Mouse (Mus musculus): ENCODE data around the gene Cmas. TPM values are rescaled to one million over a fixed set of nuclear protein-coding genes. Genes with fewer than 3 reads are reported as not detected.

Gene Cmas
- polyA plus RNA-seq, 1 experiment from 2014 or later: 181 TPM

- no peak for ATAC-seq (ENCODE audit: low read depth)
- Histone ChIP-seq H3K4me3 (ENCODE audit: low read depth, low read length) (no peak overlapping the region), H3K27ac (ENCODE audit: low read depth, low read length) (no peak overlapping the region), H3K27me3 (ENCODE audit: control insufficient read depth, insufficient read depth, low read length) (no peaks in the 10 kb centered on the region), H3K36me3 (ENCODE audit: control insufficient read depth, insufficient read depth, low read length) (no peaks in the 10 kb centered on the region), H3K9me3 (ENCODE audit: control insufficient read depth, low read length) (no peaks in the 10 kb centered on the region), H3K4me2 (ENCODE audit: low read depth, low read length) (no peak overlapping the region), H3K4me1 (ENCODE audit: control insufficient read depth, insufficient read depth, low read length) (no peaks in the 10 kb centered on the region), H3K9ac (replicated peaks; ENCODE audit: low read depth, low read length) (no peak overlapping the region)
- 60% methylated on average over 4 of the region's 4 CpGs for WGBS
Observed at GRCm38 (mm10) chr6:142780574-142781033, 24.1 kb downstream of the Cmas start.

GRCm38 (mm10) chr6:142781286-142781685 lies 24.8 kb downstream of the Cmas start:
- 57% methylated on average over 7 of the region's 7 CpGs for WGBS
- Histone ChIP-seq H3K9me3 (ENCODE audit: control insufficient read depth, low read length) (no peaks in the 10 kb centered on the region), H3K9ac (replicated peaks; ENCODE audit: low read depth, low read length) (no peak overlapping the region), H3K4me2 (ENCODE audit: low read depth, low read length) (no peak overlapping the region), H3K27me3 (ENCODE audit: control insufficient read depth, insufficient read depth, low read length) (no peaks in the 10 kb centered on the region), H3K36me3 (ENCODE audit: control insufficient read depth, insufficient read depth, low read length) (no peaks in the 10 kb centered on the region), H3K27ac (ENCODE audit: low read depth, low read length) (no peak overlapping the region), H3K4me3 (ENCODE audit: low read depth, low read length) (no peak overlapping the region), H3K4me1 (ENCODE audit: control insufficient read depth, insufficient read depth, low read length) (no peaks in the 10 kb centered on the region)
- peak; percentile 49; the same call in 1 of the 2 replicates for ATAC-seq (ENCODE audit: low read depth)

GRCm38 (mm10) chr6:142785343-142785742 lies 28.9 kb downstream of the Cmas start:
- no peaks in the 10 kb centered on the region for H3K36me3 ChIP-seq (ENCODE audit: control insufficient read depth, insufficient read depth, low read length)

GRCm38 (mm10) chr6:142786106-142786505 lies 29.6 kb downstream of the Cmas start:
- no peak for ATAC-seq (ENCODE audit: low read depth)

More at GRCm38 (mm10) chr6:142785343-142785742, 28.9 kb downstream of the Cmas start:
- ATAC-seq (ENCODE audit: low read depth): no peak
- H3K4me1 ChIP-seq (ENCODE audit: control insufficient read depth, insufficient read depth, low read length): no peaks in the 10 kb centered on the region
- no peak overlapping the region for H3K4me3 ChIP-seq (ENCODE audit: low read depth, low read length)
- no peak overlapping the region for H3K4me2 ChIP-seq (ENCODE audit: low read depth, low read length)
- no peak overlapping the region for H3K27ac ChIP-seq (ENCODE audit: low read depth, low read length)
- H3K9ac ChIP-seq (replicated peaks; ENCODE audit: low read depth, low read length): no peak overlapping the region
- H3K27me3 ChIP-seq (ENCODE audit: control insufficient read depth, insufficient read depth, low read length): no peaks in the 10 kb centered on the region
- 34% methylated on average over 4 of the region's 4 CpGs for WGBS
- H3K9me3 ChIP-seq (ENCODE audit: control insufficient read depth, low read length): no peaks in the 10 kb centered on the region

GRCm38 (mm10) chr6:142788042-142788987 lies 31.8 kb downstream of the Cmas start:
- Histone ChIP-seq H3K9ac (replicated peaks; ENCODE audit: low read depth, low read length) (no peak overlapping the region), H3K27me3 (ENCODE audit: control insufficient read depth, insufficient read depth, low read length) (no peaks in the 10 kb centered on the region), H3K4me1 (ENCODE audit: control insufficient read depth, insufficient read depth, low read length) (peaks cover 2% of the 10 kb centered on the region), H3K27ac (ENCODE audit: low read depth, low read length) (no peak overlapping the region), H3K4me2 (ENCODE audit: low read depth, low read length) (no peak overlapping the region), H3K9me3 (ENCODE audit: control insufficient read depth, low read length) (no peaks in the 10 kb centered on the region), H3K4me3 (ENCODE audit: low read depth, low read length) (no peak overlapping the region), H3K36me3 (ENCODE audit: control insufficient read depth, insufficient read depth, low read length) (no peaks in the 10 kb centered on the region)
- WGBS: 54% methylated on average over 17 of the region's 18 CpGs
- peak; percentile 39; the same call in 1 of the 2 replicates for ATAC-seq (ENCODE audit: low read depth)

More at GRCm38 (mm10) chr6:142786106-142786505, 29.6 kb downstream of the Cmas start:
- H3K9me3 ChIP-seq (ENCODE audit: control insufficient read depth, low read length): no peaks in the 10 kb centered on the region
- no peak overlapping the region for H3K27ac ChIP-seq (ENCODE audit: low read depth, low read length)
- 85% methylated on average over 21 of the region's 21 CpGs for WGBS
- H3K27me3 ChIP-seq (ENCODE audit: control insufficient read depth, insufficient read depth, low read length): no peaks in the 10 kb centered on the region
- H3K4me2 ChIP-seq (ENCODE audit: low read depth, low read length): no peak overlapping the region
- no peaks in the 10 kb centered on the region for H3K36me3 ChIP-seq (ENCODE audit: control insufficient read depth, insufficient read depth, low read length)
- H3K4me3 ChIP-seq (ENCODE audit: low read depth, low read length): no peak overlapping the region
- no peak overlapping the region for H3K9ac ChIP-seq (replicated peaks; ENCODE audit: low read depth, low read length)
- H3K4me1 ChIP-seq (ENCODE audit: control insufficient read depth, insufficient read depth, low read length): no peaks in the 10 kb centered on the region

GRCm38 (mm10) chr6:142789736-142790135 lies 33.2 kb downstream of the Cmas start:
- ATAC-seq (ENCODE audit: low read depth): no peak
- H3K9me3 ChIP-seq (ENCODE audit: control insufficient read depth, low read length): no peaks in the 10 kb centered on the region
- no peak overlapping the region for H3K9ac ChIP-seq (replicated peaks; ENCODE audit: low read depth, low read length)
- no peak overlapping the region for H3K4me3 ChIP-seq (ENCODE audit: low read depth, low read length)
- peaks cover 9% of the 10 kb centered on the region for H3K4me1 ChIP-seq (ENCODE audit: control insufficient read depth, insufficient read depth, low read length)
- H3K4me2 ChIP-seq (ENCODE audit: low read depth, low read length): no peak overlapping the region
- 89% methylated on average over 10 of the region's 10 CpGs for WGBS
- no peaks in the 10 kb centered on the region for H3K36me3 ChIP-seq (ENCODE audit: control insufficient read depth, insufficient read depth, low read length)
- no peaks in the 10 kb centered on the region for H3K27me3 ChIP-seq (ENCODE audit: control insufficient read depth, insufficient read depth, low read length)
- H3K27ac ChIP-seq (ENCODE audit: low read depth, low read length): no peak overlapping the region

GRCm38 (mm10) chr6:142792241-142792968 lies 35.9 kb downstream of the Cmas start:
- Histone ChIP-seq H3K4me1 (ENCODE audit: control insufficient read depth, insufficient read depth, low read length) (peaks cover 9% of the 10 kb centered on the region), H3K27ac (ENCODE audit: low read depth, low read length) (no peak overlapping the region), H3K27me3 (ENCODE audit: control insufficient read depth, insufficient read depth, low read length) (no peaks in the 10 kb centered on the region), H3K9me3 (ENCODE audit: control insufficient read depth, low read length) (no peaks in the 10 kb centered on the region), H3K9ac (replicated peaks; ENCODE audit: low read depth, low read length) (no peak overlapping the region), H3K4me2 (ENCODE audit: low read depth, low read length) (no peak overlapping the region), H3K4me3 (ENCODE audit: low read depth, low read length) (no peak overlapping the region), H3K36me3 (ENCODE audit: control insufficient read depth, insufficient read depth, low read length) (no peaks in the 10 kb centered on the region)
- 56% methylated on average over 13 of the region's 13 CpGs for WGBS
- no peak for ATAC-seq (ENCODE audit: low read depth)

- H3K9ac ChIP-seq (replicated peaks; ENCODE audit: low read depth, low read length): no peak overlapping the region
- no peaks in the 10 kb centered on the region for H3K9me3 ChIP-seq (ENCODE audit: control insufficient read depth, low read length)
- peaks cover 9% of the 10 kb centered on the region for H3K4me1 ChIP-seq (ENCODE audit: control insufficient read depth, insufficient read depth, low read length)
- no peaks in the 10 kb centered on the region for H3K36me3 ChIP-seq (ENCODE audit: control insufficient read depth, insufficient read depth, low read length)
- H3K27me3 ChIP-seq (ENCODE audit: control insufficient read depth, insufficient read depth, low read length): no peaks in the 10 kb centered on the region
- H3K27ac ChIP-seq (ENCODE audit: low read depth, low read length): no peak overlapping the region
- H3K4me3 ChIP-seq (ENCODE audit: low read depth, low read length): no peak overlapping the region
- peak; percentile 83 for ATAC-seq (ENCODE audit: low read depth)
- no peak overlapping the region for H3K4me2 ChIP-seq (ENCODE audit: low read depth, low read length)
- 11% methylated on average over 7 of the region's 7 CpGs for WGBS
Observed at GRCm38 (mm10) chr6:142793468-142793867, 37.0 kb downstream of the Cmas start.

- no peaks in the 10 kb centered on the region for H3K9me3 ChIP-seq (ENCODE audit: control insufficient read depth, low read length)
- 92% methylated on average over 9 of the region's 9 CpGs for WGBS
- H3K9ac ChIP-seq (replicated peaks; ENCODE audit: low read depth, low read length): no peak overlapping the region
- no peak for ATAC-seq (ENCODE audit: low read depth)
- H3K27ac ChIP-seq (ENCODE audit: low read depth, low read length): no peak overlapping the region
- no peak overlapping the region for H3K4me2 ChIP-seq (ENCODE audit: low read depth, low read length)
- no peak overlapping the region for H3K4me3 ChIP-seq (ENCODE audit: low read depth, low read length)
- H3K27me3 ChIP-seq (ENCODE audit: control insufficient read depth, insufficient read depth, low read length): no peaks in the 10 kb centered on the region
- no peaks in the 10 kb centered on the region for H3K36me3 ChIP-seq (ENCODE audit: control insufficient read depth, insufficient read depth, low read length)
- peaks cover 9% of the 10 kb centered on the region for H3K4me1 ChIP-seq (ENCODE audit: control insufficient read depth, insufficient read depth, low read length)
Observed at GRCm38 (mm10) chr6:142795087-142795486, 38.6 kb downstream of the Cmas start.

Data from neural tube, embryonic 14.5 days (tissue).